Mouse (Mus musculus): Measurements from ENCODE around the gene Erfe.

Erfe gene

GRCm38 (mm10) chr1:91370055-91370454, 3.8 kb downstream of the Erfe start:
- intact Hi-C loops (cut with DNase I) = no loop called here

GRCm38 (mm10) chr1:91373414-91373835, 7.2 kb downstream of the Erfe start:
- intact Hi-C loops (cut with DNase I) = no loop called here

DNA sequence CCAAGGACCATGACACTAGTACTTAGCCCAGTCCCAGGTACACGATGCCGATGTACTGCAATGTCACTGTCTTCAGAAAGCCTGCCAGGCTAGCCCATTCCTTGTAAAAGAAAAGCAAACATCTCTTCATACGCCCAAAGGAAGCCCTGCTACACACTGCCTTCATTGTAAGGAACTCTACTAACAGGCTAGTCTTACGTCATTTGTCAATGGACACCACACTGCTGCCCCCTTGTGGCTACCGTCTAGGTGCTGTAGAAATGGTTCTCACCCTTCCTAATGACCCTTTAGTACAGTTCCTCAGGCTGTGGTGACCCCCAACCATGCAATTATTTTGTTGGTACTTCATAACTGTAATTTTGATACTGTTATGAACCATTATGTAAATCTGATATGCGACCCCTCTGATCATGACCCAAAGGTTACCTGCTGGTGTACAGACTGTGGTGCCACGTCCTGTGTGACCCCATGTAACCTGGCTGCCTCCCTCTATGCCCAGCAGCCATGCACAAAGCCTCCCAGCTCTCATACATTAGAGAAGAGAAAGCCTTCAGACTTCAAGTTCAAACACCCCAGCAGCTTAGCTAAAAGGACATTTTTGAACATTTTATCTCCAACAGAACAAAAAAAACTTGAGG, 14.3 kb downstream of the Erfe start:
- intact Hi-C loops (cut with DNase I) = no loop called here

- intact Hi-C loops (cut with DNase I) = no loop called here
These were observed 14.9 kb downstream of the Erfe start for GRCm38 (mm10) chr1:91381091-91381471.

DNA sequence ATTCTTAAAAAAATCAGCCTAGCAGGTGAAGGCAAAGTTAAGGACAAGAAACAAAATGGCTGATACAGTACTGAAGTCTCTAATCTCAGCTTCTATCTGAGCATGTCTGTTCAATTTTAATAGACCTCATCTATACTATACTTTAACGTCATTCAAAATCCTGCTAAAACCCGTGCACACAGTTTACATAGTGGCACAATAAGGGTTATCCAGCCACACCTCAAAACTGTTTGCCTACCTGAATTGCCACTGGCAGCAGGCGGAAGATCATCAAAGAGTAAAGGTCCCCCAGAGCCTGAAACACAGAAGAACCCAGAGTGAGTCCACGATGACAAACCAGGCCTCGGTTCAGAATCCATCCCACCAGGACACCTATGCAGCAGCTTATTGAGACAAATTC, 24.1 kb downstream of the Erfe start:
- intact Hi-C loops (cut with DNase I) = no loop called here

- intact Hi-C loops (cut with DNase I) = no loop called here
These were observed 31.7 kb downstream of the Erfe start for GRCm38 (mm10) chr1:91397927-91398259.

GRCm38 (mm10) chr1:91398260-91399062, 32.2 kb downstream of the Erfe start, which contains the start of gene Ilkap:
Ilkap (minus strand) TSS chr1:91398815.
- intact Hi-C loops (cut with DNase I) = no loop called here

- intact Hi-C loops (cut with DNase I) = no loop called here
These were observed 38.7 kb downstream of the Erfe start for GRCm38 (mm10) chr1:91404976-91405375.

GRCm38 (mm10) chr1:91405406-91406169, 39.4 kb downstream of the Erfe start:
- intact Hi-C loops (cut with DNase I) = no loop called here

GRCm38 (mm10) chr1:91407819-91408218, 41.6 kb downstream of the Erfe start:
- intact Hi-C loops (cut with DNase I) = no loop called here

DNA sequence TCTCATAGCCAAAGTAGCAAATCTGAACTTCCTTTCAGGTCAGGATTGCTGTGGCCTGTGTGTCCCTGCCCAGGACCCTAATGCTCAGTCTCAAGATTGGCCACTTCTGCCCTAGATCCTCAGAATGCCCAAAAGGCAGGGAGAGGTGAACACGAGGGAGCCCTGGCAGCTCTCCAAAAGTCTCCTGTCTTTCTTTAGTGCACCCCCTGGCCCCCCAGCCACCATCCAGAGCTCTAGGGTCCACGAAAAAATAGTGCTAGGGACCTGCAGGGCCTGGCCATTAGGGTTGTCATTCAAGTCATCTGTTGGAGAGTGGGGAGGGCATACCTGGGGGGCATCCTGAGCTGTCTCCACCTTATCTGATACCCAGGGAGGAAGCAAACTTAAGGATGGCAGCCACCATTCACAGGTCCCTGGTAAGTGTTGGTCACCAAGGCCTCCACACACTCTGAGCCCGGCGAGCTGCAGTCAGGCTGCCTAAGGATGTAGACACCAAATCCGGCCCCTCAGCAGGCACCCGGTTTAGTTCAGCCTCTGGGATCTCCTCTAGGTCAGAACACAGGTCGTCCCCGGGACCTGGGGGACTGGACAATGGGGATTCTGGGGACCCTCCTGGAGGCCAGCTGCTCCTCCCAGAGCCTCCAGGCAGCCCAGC, 45.5 kb downstream of the Erfe start:
- intact Hi-C loops (cut with DNase I) = no loop called here

DNA sequence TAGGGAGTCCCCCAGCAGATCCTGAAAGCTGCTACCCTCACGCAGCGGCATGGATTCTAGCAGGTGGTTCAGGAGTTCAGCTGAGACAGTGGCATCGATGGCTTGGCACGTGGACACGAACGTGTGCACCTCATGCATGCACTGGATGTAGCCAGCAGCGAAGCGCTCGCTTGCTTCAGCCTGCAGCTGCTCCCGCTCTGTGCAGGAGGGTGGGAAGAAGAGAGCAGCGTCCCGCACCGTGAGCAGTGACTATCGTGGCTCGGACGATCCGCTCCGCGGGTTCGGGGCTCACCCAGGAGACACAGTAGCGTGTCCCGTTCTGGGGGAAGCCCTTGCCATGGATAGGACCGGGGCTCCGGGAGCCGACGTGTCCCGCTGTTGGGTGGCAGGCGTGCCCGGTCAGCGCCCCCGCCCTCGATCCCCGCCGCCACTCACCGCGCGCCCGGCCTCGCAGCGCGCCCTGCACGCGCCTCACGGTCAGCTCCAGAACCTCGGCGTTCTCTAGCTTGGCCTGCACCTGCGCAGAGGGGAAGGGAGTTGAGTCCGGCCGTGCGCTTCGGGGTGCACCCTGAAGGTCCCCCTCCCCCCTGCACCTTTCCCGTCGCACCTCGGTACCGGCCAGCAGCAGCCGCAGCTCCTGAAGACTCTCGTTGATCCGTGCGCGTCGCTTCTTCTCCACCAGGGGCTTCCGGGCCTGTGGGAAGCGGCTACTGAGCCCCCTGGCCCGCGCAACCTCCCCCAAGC, 46.2 kb downstream of the Erfe start:
- intact Hi-C loops (cut with DNase I) = no loop called here

- intact Hi-C loops (cut with DNase I) = no loop called here
These were observed 46.8 kb downstream of the Erfe start for GRCm38 (mm10) chr1:91413030-91413506.

DNA sequence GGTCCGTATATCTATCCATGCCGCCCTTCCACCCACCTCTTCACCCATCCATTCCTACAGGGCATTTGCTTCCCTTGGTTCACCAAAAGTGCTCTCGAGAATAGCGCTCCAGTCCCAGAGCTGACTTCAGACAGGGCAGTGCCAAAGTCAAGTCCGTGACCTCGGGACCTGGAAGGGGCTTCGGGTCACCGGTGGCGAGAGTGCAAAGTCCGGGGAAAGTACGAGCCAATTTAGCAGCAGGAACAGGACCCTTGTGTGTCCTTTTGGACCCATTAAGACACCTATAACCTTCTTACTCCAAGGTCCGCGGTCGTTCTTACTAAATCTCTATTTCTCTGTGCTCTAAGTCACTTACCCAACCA, 47.3 kb downstream of the Erfe start:
- intact Hi-C loops (cut with DNase I) = no loop called here

GRCm38 (mm10) chr1:91413898-91414594, 47.8 kb downstream of the Erfe start, which contains the start of gene Hes6:
Hes6 (minus strand) TSS chr1:91414038.
- intact Hi-C loops (cut with DNase I) = no loop called here

DNA sequence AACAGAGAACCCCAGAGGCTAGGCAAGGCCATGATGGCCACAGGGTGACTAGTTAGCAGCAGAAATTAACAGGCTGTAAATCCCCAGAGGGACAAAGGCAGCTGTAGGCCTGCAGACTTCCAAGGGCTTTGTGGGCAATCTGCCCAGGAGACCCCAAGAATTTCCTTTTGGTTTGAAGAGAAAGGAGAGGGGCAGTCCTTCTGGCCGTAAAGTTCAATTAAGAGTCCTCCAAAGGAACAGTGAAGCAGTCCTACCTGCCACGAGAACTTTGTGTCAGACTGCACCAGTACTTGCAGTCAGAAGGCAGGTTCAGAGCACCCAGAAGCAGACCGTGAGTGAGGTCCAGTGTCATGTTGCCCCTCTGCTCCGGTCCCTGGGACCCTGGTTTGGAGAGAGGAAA, 48.7 kb downstream of the Erfe start:
- intact Hi-C loops (cut with DNase I) = no loop called here

- intact Hi-C loops (cut with DNase I) = no loop called here
These were observed 49.1 kb downstream of the Erfe start for GRCm38 (mm10) chr1:91415311-91415710.

DNA sequence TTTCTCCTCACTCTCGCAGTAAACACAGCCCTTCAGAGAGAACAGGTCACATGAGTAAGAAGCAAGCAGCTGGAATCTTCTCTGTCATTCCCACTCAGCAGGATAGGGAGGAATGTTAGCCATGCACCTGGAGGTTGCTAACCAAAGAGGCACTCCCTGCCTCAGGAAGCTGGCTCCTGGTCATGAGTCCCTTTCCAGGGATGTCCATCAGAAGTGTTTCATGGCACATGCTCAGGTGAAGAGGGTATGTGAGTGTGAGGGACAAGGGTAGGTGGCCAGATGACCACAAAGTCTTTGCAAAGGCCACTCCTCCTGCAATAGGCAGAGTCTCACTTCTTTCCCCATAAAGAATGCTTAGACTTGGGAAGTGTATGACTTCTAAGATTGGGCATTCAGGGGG, 51.8 kb downstream of the Erfe start:
- intact Hi-C loops (cut with DNase I) = no loop called here

- intact Hi-C loops (cut with DNase I) = no loop called here
These were observed 53.8 kb downstream of the Erfe start for GRCm38 (mm10) chr1:91419862-91420600.
